Mouse (Mus musculus): ENCODE data around the gene Rpl6. TPM values are rescaled to one million over a fixed set of nuclear protein-coding genes. Genes with fewer than 3 reads are reported as not detected.

The Rpl6 gene
- 589 and 659 TPM in 2 replicates for polyA plus RNA-seq (2015; fragmentation: Nextera tagmentation; extraction: Ambion mirVana)

- Histone ChIP-seq H3K4me2 (replicated peaks) (peak within 1 kb of the TSS; percentile 56), H3K9ac (peak within 1 kb of the TSS; percentile 96), H3K27me3 (replicated peaks) (no peaks in the 10 kb centered on the region), H3K27ac (peak within 1 kb of the TSS; percentile 66), H3K4me1 (replicated peaks) (peaks cover 20% of the 10 kb centered on the region), H3K36me3 (peaks cover 23% of the 10 kb centered on the region), H3K4me3 (replicated peaks) (peak within 1 kb of the TSS; percentile 80), H3K9me3 (no peaks in the 10 kb centered on the region)
- peak; percentile 94 for ATAC-seq
- 1% methylated on average over 52 of the region's 52 CpGs for WGBS
These were observed at the start of gene Rpl6 for GRCm38 (mm10) chr5:121204132-121205089. TSS of gene Rpl6 (plus strand) at chr5:121204481.

- no peak overlapping the region for H3K4me2 ChIP-seq (replicated peaks)
- H3K9ac ChIP-seq, result no peak overlapping the region
- H3K4me3 ChIP-seq (replicated peaks), result no peak overlapping the region
- no peaks in the 10 kb centered on the region for H3K4me1 ChIP-seq (replicated peaks)
- no peaks in the 10 kb centered on the region for H3K9me3 ChIP-seq
- no peaks in the 10 kb centered on the region for H3K27me3 ChIP-seq (replicated peaks)
- ATAC-seq, result no peak
- no peak overlapping the region for H3K27ac ChIP-seq
- H3K36me3 ChIP-seq, result peaks cover 25% of the 10 kb centered on the region
- 86% methylated on average over 4 of the region's 4 CpGs for WGBS
These were observed 48.2 kb upstream of the Rpl6 start for GRCm38 (mm10) chr5:121156121-121156520.

GRCm38 (mm10) chr5:121157017-121157416 is 47.3 kb upstream of the Rpl6 start:
- WGBS, result 57% methylated on average over 2 of the region's 2 CpGs

GRCm38 (mm10) chr5:121157489-121157888 is 46.8 kb upstream of the Rpl6 start:
- Histone ChIP-seq H3K27me3 (replicated peaks) (no peaks in the 10 kb centered on the region), H3K9ac (no peak overlapping the region), H3K4me2 (replicated peaks) (no peak overlapping the region), H3K36me3 (peaks cover 26% of the 10 kb centered on the region), H3K4me1 (replicated peaks) (no peaks in the 10 kb centered on the region), H3K27ac (no peak overlapping the region), H3K4me3 (replicated peaks) (no peak overlapping the region), H3K9me3 (no peaks in the 10 kb centered on the region)
- 91% methylated on average over 5 of the region's 5 CpGs for WGBS
- no peak for ATAC-seq

More at GRCm38 (mm10) chr5:121157017-121157416, 47.3 kb upstream of the Rpl6 start:
- H3K9me3 ChIP-seq, result no peaks in the 10 kb centered on the region
- no peak overlapping the region for H3K9ac ChIP-seq
- H3K27ac ChIP-seq, result no peak overlapping the region
- H3K4me3 ChIP-seq (replicated peaks), result no peak overlapping the region
- no peak for ATAC-seq
- H3K4me2 ChIP-seq (replicated peaks), result no peak overlapping the region
- no peaks in the 10 kb centered on the region for H3K4me1 ChIP-seq (replicated peaks)
- peaks cover 26% of the 10 kb centered on the region for H3K36me3 ChIP-seq
- no peaks in the 10 kb centered on the region for H3K27me3 ChIP-seq (replicated peaks)

- Histone ChIP-seq H3K27ac (no peak overlapping the region), H3K4me2 (replicated peaks) (no peak overlapping the region), H3K27me3 (replicated peaks) (no peaks in the 10 kb centered on the region), H3K9me3 (no peaks in the 10 kb centered on the region), H3K4me1 (replicated peaks) (no peaks in the 10 kb centered on the region), H3K4me3 (replicated peaks) (no peak overlapping the region), H3K9ac (no peak overlapping the region), H3K36me3 (peaks cover 22% of the 10 kb centered on the region)
- WGBS, result 87% methylated on average over 7 of the region's 7 CpGs
- no peak for ATAC-seq
These were observed 45.3 kb upstream of the Rpl6 start for GRCm38 (mm10) chr5:121158966-121159365.

GRCm38 (mm10) chr5:121162285-121162684 is 42.0 kb upstream of the Rpl6 start:
- no peaks in the 10 kb centered on the region for H3K9me3 ChIP-seq
- no peak overlapping the region for H3K4me2 ChIP-seq (replicated peaks)
- H3K27ac ChIP-seq, result no peak overlapping the region
- H3K4me3 ChIP-seq (replicated peaks), result no peak overlapping the region
- 83% methylated on average over 5 of the region's 5 CpGs for WGBS
- peaks cover 24% of the 10 kb centered on the region for H3K36me3 ChIP-seq
- no peaks in the 10 kb centered on the region for H3K4me1 ChIP-seq (replicated peaks)
- no peak for ATAC-seq
- no peak overlapping the region for H3K9ac ChIP-seq
- H3K27me3 ChIP-seq (replicated peaks), result no peaks in the 10 kb centered on the region

- Histone ChIP-seq H3K4me2 (replicated peaks) (no peak overlapping the region), H3K9ac (no peak overlapping the region), H3K4me1 (replicated peaks) (no peaks in the 10 kb centered on the region), H3K4me3 (replicated peaks) (no peak overlapping the region), H3K27me3 (replicated peaks) (no peaks in the 10 kb centered on the region), H3K9me3 (no peaks in the 10 kb centered on the region), H3K36me3 (peaks cover 21% of the 10 kb centered on the region), H3K27ac (no peak overlapping the region)
- 87% methylated on average over 7 of the region's 7 CpGs for WGBS
- no peak for ATAC-seq
These were observed 41.4 kb upstream of the Rpl6 start for GRCm38 (mm10) chr5:121162923-121163322.

GRCm38 (mm10) chr5:121166884-121167283 is 37.4 kb upstream of the Rpl6 start:
- Histone ChIP-seq H3K4me2 (replicated peaks) (no peak overlapping the region), H3K4me1 (replicated peaks) (no peaks in the 10 kb centered on the region), H3K36me3 (peaks cover 25% of the 10 kb centered on the region), H3K27ac (no peak overlapping the region), H3K9me3 (no peaks in the 10 kb centered on the region), H3K4me3 (replicated peaks) (no peak overlapping the region), H3K9ac (no peak overlapping the region), H3K27me3 (replicated peaks) (no peaks in the 10 kb centered on the region)
- WGBS, result 97% methylated on average over 6 of the region's 6 CpGs
- no peak for ATAC-seq

- no peaks in the 10 kb centered on the region for H3K4me1 ChIP-seq (replicated peaks)
- WGBS, result 95% methylated on average over 2 of the region's 2 CpGs
- H3K27ac ChIP-seq, result no peak overlapping the region
- no peaks in the 10 kb centered on the region for H3K9me3 ChIP-seq
- no peak for ATAC-seq
- no peak overlapping the region for H3K4me3 ChIP-seq (replicated peaks)
- no peak overlapping the region for H3K9ac ChIP-seq
- H3K4me2 ChIP-seq (replicated peaks), result no peak overlapping the region
- peaks cover 12% of the 10 kb centered on the region; the same call in 1 of the 2 replicates for H3K36me3 ChIP-seq
- H3K27me3 ChIP-seq (replicated peaks), result no peaks in the 10 kb centered on the region
These were observed 34.7 kb upstream of the Rpl6 start for GRCm38 (mm10) chr5:121169588-121169987.

GRCm38 (mm10) chr5:121172835-121173234 is 31.4 kb upstream of the Rpl6 start:
- ATAC-seq, result no peak
- H3K4me2 ChIP-seq (replicated peaks), result no peak overlapping the region
- H3K9me3 ChIP-seq, result no peaks in the 10 kb centered on the region
- H3K27me3 ChIP-seq (replicated peaks), result no peaks in the 10 kb centered on the region
- 0 out of 2 replicates have a peak, but pooled peaks cover 6% of the 10 kb centered on the region for H3K36me3 ChIP-seq
- 89% methylated on average over 4 of the region's 4 CpGs for WGBS
- H3K4me3 ChIP-seq (replicated peaks), result no peak overlapping the region
- no peaks in the 10 kb centered on the region for H3K4me1 ChIP-seq (replicated peaks)
- no peak overlapping the region for H3K9ac ChIP-seq
- H3K27ac ChIP-seq, result no peak overlapping the region

- H3K27ac ChIP-seq, result no peak overlapping the region
- no peaks in the 10 kb centered on the region for H3K36me3 ChIP-seq
- no peaks in the 10 kb centered on the region for H3K27me3 ChIP-seq (replicated peaks)
- 68% methylated on average over 9 of the region's 9 CpGs for WGBS
- H3K9ac ChIP-seq, result no peak overlapping the region
- no peaks in the 10 kb centered on the region for H3K4me1 ChIP-seq (replicated peaks)
- H3K4me2 ChIP-seq (replicated peaks), result no peak overlapping the region
- ATAC-seq, result no peak
- H3K4me3 ChIP-seq (replicated peaks), result no peak overlapping the region
- H3K9me3 ChIP-seq, result no peaks in the 10 kb centered on the region
These were observed 25.0 kb upstream of the Rpl6 start for GRCm38 (mm10) chr5:121179077-121179857.

GRCm38 (mm10) chr5:121183269-121183668 is 21.0 kb upstream of the Rpl6 start:
- Histone ChIP-seq H3K4me3 (replicated peaks) (no peak overlapping the region), H3K27me3 (replicated peaks) (no peaks in the 10 kb centered on the region), H3K4me2 (replicated peaks) (no peak overlapping the region), H3K9me3 (no peaks in the 10 kb centered on the region), H3K27ac (no peak overlapping the region), H3K4me1 (replicated peaks) (peaks cover 29% of the 10 kb centered on the region), H3K36me3 (no peaks in the 10 kb centered on the region; the same call in 1 of the 2 replicates), H3K9ac (no peak overlapping the region)
- WGBS, result 75% methylated on average over 9 of the region's 9 CpGs
- ATAC-seq, result no peak

All from intestine, embryonic 15.5 days (tissue).